Mouse (Mus musculus): Measurements from ENCODE around the gene Cd164l2. TPM values are rescaled to one million over a fixed set of nuclear protein-coding genes. Genes with fewer than 3 reads are reported as not detected.

Gene Cd164l2
- polyA plus RNA-seq, 1 experiment from 2014 or later: 0.51 TPM

DNA sequence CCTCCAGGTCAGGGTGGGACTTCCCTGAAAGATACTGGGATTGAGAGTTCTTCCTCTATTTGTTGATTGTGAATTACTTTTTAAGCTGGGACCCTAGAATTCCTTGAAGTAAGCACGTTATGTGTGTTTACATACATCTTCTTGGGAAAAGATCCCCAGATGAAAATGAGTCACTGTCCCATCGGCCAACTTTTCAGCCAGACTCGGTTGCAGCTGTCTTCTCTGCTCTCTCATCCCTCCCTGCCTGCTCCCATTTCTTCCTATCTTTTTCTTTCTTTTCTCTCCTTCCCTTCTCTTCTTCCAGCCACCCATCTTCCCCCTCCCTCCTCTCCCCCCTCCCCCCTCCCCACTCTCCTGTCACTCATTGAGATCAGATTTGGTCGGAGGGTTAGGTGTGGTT lies 16.9 kb upstream of the Cd164l2 start:
- ChIA-PET CTCF (no interaction called here), POLR2A (no interaction called here)
- TF ChIP-seq CTCF (IDR thresholded peaks at IDR 0.05): no peak
- no peaks in the 10 kb centered on the region for H3K27me3 ChIP-seq
- no peak for DNase-seq (ENCODE audit: low read depth, low spot score)
- ATAC-seq: no peak
- in situ Hi-C loops (cut with MboI; ENCODE audit: low pct_unique_long_range_greater_than_20kb): loop anchor here (5.0 kb wide), 1 partner anchor 63 kb away; the partner anchor contains the start of gene Wasf2

DNA sequence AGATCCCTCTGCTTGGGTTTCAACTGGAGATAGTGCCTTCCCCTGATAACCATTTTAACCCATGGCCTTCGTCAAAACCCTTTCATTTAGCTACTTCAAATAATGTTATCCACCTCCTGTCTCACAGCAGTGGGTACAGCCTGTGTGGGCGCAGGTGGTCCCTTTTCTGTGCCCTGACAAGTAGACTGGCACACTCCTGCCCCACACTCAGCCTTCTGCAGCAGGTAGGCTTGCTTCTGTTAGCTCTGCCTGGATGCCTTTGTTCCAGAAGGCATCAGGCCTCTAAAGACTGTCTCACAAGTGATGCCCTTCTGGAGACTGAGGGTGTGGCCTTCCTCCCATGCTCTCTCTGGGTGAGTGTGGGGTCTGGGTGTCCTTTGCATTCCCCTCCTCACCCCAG lies 15.8 kb upstream of the Cd164l2 start:
- in situ Hi-C loops (cut with MboI; ENCODE audit: low pct_unique_long_range_greater_than_20kb): loop anchor here (5.0 kb wide), 1 partner anchor 64 kb away; the partner anchor contains the start of gene Wasf2
- no peak for ATAC-seq
- CTCF ChIA-PET: no interaction called here
- TF ChIP-seq CTCF (IDR thresholded peaks at IDR 0.05): no peak
- H3K27me3 ChIP-seq: no peaks in the 10 kb centered on the region
- DNase-seq (ENCODE audit: low read depth, low spot score): no peak
- POLR2A ChIA-PET: no interaction called here

DNA sequence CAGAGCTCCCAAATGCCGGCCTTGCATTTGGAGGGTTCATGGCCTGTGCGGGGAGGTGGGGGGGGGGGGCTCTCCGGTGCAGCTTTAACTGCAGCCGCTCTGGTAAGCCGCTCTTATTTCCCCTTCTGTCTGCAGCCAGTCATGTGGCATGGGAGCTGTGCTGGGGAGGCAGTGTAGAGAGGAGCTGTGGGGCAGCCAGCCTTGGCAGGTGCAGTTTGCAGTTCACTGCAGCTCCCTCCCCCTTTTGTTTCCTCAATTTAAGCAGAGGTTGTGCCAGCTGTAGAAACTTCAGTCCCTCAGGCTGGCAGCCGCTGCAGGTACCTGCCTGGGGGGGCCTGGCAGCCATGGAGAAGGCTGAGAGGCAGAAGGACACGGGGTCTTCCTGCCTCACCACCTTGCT lies 15.1 kb upstream of the Cd164l2 start:
- ATAC-seq (no peak), DNase-seq (ENCODE audit: low read depth, low spot score) (no peak)
- ChIA-PET CTCF (no interaction called here), POLR2A (no interaction called here)
- no peaks in the 10 kb centered on the region for H3K27me3 ChIP-seq
- in situ Hi-C loops (cut with MboI; ENCODE audit: low pct_unique_long_range_greater_than_20kb): loop anchor here (5.0 kb wide), 1 partner anchor 65 kb away; the partner anchor contains the start of gene Wasf2
- TF ChIP-seq CTCF (IDR thresholded peaks at IDR 0.05): no peak

DNA sequence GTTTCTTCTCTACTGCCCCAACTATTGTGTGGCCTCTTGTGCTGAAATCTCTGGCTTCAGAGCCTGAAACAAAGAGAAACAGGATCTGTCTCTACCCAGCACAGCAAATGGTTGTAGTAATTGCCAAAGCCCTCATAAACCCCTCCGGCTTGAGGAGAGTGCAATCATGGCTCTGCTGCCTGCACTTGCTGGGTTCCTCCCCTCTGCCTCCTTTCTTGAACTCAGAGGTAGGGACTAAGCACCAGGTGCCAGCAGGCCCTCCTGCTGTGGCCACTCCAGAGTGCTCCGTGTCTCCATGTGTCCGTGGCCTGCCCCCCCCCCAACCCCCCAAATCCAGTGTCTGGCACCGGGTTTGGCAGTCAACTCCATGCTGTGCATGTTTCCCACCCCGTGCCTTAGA lies 14.6 kb upstream of the Cd164l2 start:
- in situ Hi-C loops (cut with MboI; ENCODE audit: low pct_unique_long_range_greater_than_20kb): loop anchor here (5.0 kb wide), 1 partner anchor 65 kb away; the partner anchor contains the start of gene Wasf2
- no peaks in the 10 kb centered on the region for H3K27me3 ChIP-seq
- DNase-seq (ENCODE audit: low read depth, low spot score) (no peak), ATAC-seq (no peak)
- ChIA-PET CTCF (no interaction called here), POLR2A (no interaction called here)
- TF ChIP-seq CTCF (IDR thresholded peaks at IDR 0.05): no peak

DNA sequence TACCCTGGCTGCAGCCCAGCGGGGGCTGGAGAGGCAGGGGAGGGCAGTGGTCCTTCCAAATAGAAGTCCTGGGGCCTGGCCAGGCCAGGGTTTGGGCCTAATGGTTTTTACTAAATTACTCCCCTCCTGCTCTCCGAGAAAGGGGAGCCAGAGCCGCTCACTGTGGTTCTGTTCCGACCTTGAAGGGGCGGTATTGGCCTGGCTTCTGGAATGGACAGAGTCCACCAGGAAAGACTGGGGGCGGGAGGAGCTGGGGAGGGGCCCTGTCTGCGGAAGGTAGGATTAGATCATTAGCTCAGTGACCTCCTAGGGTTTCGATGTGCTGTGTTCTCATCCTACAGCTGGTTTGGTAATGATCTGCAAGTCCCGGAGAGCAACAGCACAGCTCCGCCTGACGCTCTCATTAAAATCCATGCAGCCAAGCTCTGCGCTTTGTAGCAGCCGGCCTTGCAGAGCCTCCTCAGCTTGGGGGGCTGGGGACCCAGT lies 14.1 kb upstream of the Cd164l2 start:
- DNase-seq (ENCODE audit: low read depth, low spot score) (no peak), ATAC-seq (no peak)
- in situ Hi-C loops (cut with MboI; ENCODE audit: low pct_unique_long_range_greater_than_20kb): loop anchor here (5.0 kb wide), 1 partner anchor 66 kb away; the partner anchor contains the start of gene Wasf2
- no peaks in the 10 kb centered on the region for H3K27me3 ChIP-seq
- no peak for TF ChIP-seq CTCF (IDR thresholded peaks at IDR 0.05)
- ChIA-PET CTCF (no interaction called here), POLR2A (interaction anchor here (0.7 kb wide), 1 partner anchor 11 kb away, joined by 5 read pairs; no protein-coding TSS in a partner anchor)

DNA sequence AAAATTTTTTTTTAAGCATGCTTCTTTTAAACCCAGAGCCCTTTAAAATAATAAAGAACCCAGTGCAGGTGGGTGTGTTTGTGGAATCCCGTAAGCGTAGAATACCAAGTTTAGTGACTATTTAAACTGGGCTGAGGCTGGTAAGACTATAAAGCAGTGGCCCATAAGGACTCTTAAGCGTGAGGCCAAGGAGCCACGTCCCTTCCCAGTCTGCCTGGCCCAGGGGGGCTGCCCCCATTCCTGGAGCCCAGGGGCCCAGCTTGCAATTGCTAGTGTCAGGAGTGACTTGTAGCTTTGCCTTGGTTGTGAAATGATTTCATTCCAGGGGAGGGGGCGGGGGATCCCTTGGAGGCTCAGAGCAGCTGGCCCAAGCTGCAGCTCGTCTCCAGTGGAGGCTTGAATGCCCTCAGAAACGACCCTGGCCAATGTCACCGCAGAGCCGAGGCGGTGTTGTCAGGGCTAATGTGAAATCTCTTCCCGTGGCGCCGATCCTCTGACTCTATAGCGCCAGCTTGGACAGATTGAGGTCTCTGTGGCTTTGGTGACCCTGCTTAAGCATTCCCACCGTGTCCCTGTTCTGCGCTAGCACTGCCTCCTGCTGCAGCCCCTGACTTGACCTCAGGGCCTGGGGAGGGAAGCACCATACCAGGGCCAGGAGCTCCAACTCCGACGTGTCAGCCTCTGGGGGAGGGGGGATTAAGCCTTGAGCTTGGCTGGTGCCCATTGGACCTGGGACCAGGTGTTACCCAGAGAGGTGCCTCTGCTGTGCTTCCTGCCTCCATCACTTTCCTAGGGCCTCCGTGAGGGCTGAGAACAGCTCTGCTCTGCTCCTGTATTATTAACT lies 13.4 kb upstream of the Cd164l2 start:
- ATAC-seq (no peak), DNase-seq (ENCODE audit: low read depth, low spot score) (no peak)
- no peak for TF ChIP-seq CTCF (IDR thresholded peaks at IDR 0.05)
- CTCF ChIA-PET: interaction anchor here (2.8 kb wide), 1 partner anchor 189 kb away, joined by 10 read pairs; no protein-coding TSS in a partner anchor
- POLR2A ChIA-PET: interaction anchor here (0.7 kb wide), 1 partner anchor 12 kb away, joined by 5 read pairs; no protein-coding TSS in a partner anchor
- in situ Hi-C loops (cut with MboI; ENCODE audit: low pct_unique_long_range_greater_than_20kb): loop anchor here (5.0 kb wide), 1 partner anchor 66 kb away; the partner anchor contains the start of gene Wasf2
- no peaks in the 10 kb centered on the region for H3K27me3 ChIP-seq

DNA sequence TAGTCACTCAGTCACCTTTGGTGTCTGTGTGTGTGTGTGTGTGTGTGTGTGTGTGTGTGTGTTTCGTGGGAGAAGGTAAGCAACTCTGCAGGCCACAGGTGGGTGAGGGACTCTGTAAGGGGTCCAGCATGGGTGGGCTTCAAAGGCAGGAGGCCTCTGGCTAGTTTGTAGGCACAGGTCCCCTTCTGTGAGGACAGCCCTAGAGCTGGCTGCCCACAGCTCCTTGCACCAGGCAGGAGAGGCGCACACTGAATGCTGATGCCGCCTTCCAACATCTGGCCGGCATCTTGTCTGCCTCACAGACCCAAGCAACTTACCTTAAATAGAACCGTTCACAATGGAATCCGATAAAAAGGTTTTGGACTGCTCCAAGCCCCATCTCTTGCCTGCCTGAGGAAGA lies 12.2 kb upstream of the Cd164l2 start:
- ChIA-PET POLR2A (no interaction called here), CTCF (interaction anchor here (2.8 kb wide), 1 partner anchor 190 kb away, joined by 10 read pairs; no protein-coding TSS in a partner anchor)
- DNase-seq (ENCODE audit: low read depth, low spot score) (no peak), ATAC-seq (no peak)
- no peaks in the 10 kb centered on the region for H3K27me3 ChIP-seq
- in situ Hi-C loops (cut with MboI; ENCODE audit: low pct_unique_long_range_greater_than_20kb): loop anchor here (5.0 kb wide), 1 partner anchor 67 kb away; the partner anchor contains the start of gene Wasf2
- no peak for TF ChIP-seq CTCF (IDR thresholded peaks at IDR 0.05)

DNA sequence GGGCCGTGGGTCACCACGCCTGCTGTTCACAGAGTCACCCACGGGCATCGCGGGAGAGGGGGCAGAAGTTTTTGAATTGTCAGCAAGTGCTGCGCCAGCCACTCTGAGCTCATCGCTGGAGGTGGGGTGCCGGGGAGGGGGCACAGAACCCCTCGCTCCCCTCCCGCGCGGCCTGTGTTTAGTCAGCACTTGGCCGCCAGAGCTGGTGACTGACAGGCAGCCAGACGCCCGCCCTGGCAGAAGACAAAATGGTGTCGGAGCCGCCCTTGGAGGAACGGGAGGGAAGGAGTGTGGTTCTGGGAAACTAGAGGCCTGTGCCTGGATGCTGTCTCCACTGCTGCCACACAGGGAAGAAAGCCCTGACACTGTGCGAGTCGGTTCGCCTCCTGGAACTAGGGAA lies 11.6 kb upstream of the Cd164l2 start:
- ATAC-seq (no peak), DNase-seq (ENCODE audit: low read depth, low spot score) (no peak)
- TF ChIP-seq CTCF (IDR thresholded peaks at IDR 0.05): no peak
- CTCF ChIA-PET: interaction anchor here (1.1 to 2.8 kb wide), 3 partner anchors 81 to 191 kb away, joined by 3 to 10 read pairs (median 3); no protein-coding TSS in a partner anchor
- H3K27me3 ChIP-seq: no peaks in the 10 kb centered on the region
- in situ Hi-C loops (cut with MboI; ENCODE audit: low pct_unique_long_range_greater_than_20kb): no loop called here
- POLR2A ChIA-PET: no interaction called here

DNA sequence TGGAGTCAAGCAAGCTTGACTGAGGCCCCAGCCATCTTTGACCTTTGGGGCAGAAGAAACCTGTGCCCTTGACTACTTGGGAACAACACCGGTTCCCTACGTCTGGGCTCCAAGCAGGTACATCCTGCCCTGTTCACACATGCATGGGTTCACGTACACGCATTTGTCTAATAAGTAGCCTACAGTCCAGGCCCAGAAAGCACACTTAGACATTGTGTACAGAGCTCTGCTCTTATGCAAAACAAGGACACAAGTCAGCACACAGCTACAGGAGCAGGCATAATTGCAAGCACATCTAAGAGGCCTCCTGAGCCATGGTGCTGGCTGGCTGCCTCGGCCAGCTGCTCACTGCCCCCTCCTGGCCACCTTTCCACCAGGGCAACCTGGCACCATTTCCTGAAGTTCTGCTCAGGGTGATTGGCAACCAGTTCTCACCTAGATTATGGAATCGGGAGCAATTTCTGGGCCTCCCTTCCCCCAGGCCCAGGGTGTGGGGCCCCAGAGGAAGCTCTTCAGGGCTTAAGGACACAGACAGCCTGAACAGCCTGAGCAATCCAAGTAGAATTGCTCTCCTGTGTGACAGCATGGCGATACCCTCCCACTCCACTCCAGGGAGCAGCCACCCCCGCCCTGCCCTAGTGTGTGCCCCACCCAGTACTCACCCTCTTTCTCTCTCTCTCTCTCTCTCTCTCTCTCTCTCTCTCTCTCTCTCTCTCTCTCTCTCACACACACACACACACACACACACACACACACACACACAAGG lies 10.7 kb upstream of the Cd164l2 start:
- TF ChIP-seq CTCF (IDR thresholded peaks at IDR 0.05): no peak
- in situ Hi-C loops (cut with MboI; ENCODE audit: low pct_unique_long_range_greater_than_20kb): no loop called here
- DNase-seq (ENCODE audit: low read depth, low spot score): no peak
- H3K27me3 ChIP-seq: no peaks in the 10 kb centered on the region
- ATAC-seq: no peak
- ChIA-PET CTCF (interaction anchor here (0.6 to 2.8 kb wide), 10 partner anchors 10 to 192 kb away, joined by 3 to 10 read pairs (median 3); partner anchors contain the start of gene Cd164l2), POLR2A (interaction anchor here (0.7 to 1.2 kb wide), 2 partner anchors 13 to 71 kb away, joined by 3 read pairs; partner anchors contain the start of gene Wasf2)

DNA sequence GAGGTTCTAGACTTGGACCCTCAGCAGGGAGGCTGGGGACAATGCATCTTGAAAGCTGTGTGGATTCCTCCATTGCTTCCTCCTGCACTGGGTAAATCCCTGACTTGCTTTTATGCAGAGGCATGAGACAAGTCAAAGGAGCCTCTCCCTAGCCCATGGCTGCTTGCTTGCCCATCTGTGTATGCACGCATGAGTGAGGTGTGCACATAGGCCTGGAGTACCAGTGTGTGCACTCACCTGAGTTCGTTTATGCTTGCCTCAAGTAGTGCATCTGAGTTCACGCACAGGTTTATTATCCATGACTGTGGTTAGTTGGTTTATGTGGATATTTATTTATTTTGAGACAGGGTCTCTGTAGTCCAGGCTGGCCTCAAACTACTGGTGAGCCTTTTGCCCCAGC lies 9.7 kb upstream of the Cd164l2 start:
- ChIA-PET CTCF (interaction anchor here (1.4 to 1.5 kb wide), 2 partner anchors 120 to 126 kb away, joined by 3 to 4 read pairs; no protein-coding TSS in a partner anchor), POLR2A (no interaction called here)
- no peak for TF ChIP-seq CTCF (IDR thresholded peaks at IDR 0.05)
- in situ Hi-C loops (cut with MboI; ENCODE audit: low pct_unique_long_range_greater_than_20kb): no loop called here
- H3K27me3 ChIP-seq: no peaks in the 10 kb centered on the region
- no peak for DNase-seq (ENCODE audit: low read depth, low spot score)
- ATAC-seq: no peak
